In the genomic region with DNA sequence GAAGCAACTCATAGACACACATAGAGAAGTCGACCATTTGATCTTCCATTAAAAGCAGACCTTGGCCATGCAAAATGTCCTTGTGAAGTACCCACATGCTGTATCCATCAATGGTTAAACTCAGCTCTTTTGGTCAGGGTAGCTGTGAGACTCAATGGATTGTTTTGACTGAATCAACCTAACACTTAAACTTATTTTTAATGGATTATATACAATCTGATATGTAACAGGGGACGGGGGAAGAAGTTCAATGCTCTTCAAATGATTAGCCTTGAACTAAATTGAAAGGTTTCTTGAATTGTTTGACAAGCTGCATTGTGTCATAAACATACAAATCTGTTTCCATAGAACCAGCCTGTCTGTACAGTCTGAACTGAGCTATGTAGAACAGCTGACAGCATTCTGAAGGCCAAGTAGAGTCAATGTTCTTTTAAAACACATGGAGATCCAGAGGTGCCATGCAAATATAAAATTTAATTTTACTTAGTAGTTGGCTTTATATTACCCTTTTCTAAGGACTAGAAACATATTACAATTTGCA, we compare ENCODE assay signal across 22 mouse cellular contexts.
"Had no signal": no experiment of that assay in that cellular context is flagged by ENCODE, and none has a peak within 500 bp of the region (broad histone marks: within the 10 kb centered on the region; RNA-seq: fewer than 3 reads in every experiment).

No protein-coding gene starts in this region.

- H3K27me3 ChIP-seq: liver, embryonic 13.5 days; liver, embryonic 15.5 days; midbrain, embryonic 12.5 days; neural tube, embryonic 13.5 days; neural tube, embryonic 15.5 days had no signal

- H3K9ac ChIP-seq: liver, embryonic 13.5 days; liver, embryonic 15.5 days; liver, postnatal 0 days; midbrain, embryonic 12.5 days; neural tube, embryonic 13.5 days; neural tube, embryonic 15.5 days had no signal

- DNase-seq: liver, embryonic 13.5 days; liver, postnatal 0 days; lung, postnatal 10 days; lung, postnatal 36 days; midbrain, embryonic 14.5 days; retina, postnatal 1 day; right cerebral cortex, adult 18-20 months; right cerebral cortex, postnatal 25 days; right cerebral cortex, postnatal 4 days; spleen, adult 18-20 months; thymus, adult 2 months; thymus, postnatal 25 days; thymus, postnatal 4 days had no signal

- H3K27ac ChIP-seq: liver, embryonic 13.5 days; liver, embryonic 15.5 days; macrophage; midbrain, embryonic 10.5 days; midbrain, embryonic 12.5 days; neural tube, embryonic 13.5 days; neural tube, embryonic 15.5 days had no signal

- H3K4me3 ChIP-seq: liver, embryonic 13.5 days; liver, embryonic 15.5 days; midbrain, embryonic 10.5 days; midbrain, embryonic 12.5 days; myocyte; neural tube, embryonic 13.5 days; neural tube, embryonic 15.5 days had no signal

- H3K4me2 ChIP-seq: liver, embryonic 11.5 days; liver, embryonic 13.5 days; liver, embryonic 15.5 days; midbrain, embryonic 12.5 days; neural tube, embryonic 13.5 days; neural tube, embryonic 15.5 days had no signal

- H3K9me3 ChIP-seq: liver, embryonic 13.5 days; liver, embryonic 15.5 days; midbrain, embryonic 10.5 days; midbrain, embryonic 12.5 days; neural tube, embryonic 13.5 days; neural tube, embryonic 15.5 days had no signal

- H3K36me3 ChIP-seq: liver, embryonic 13.5 days; liver, embryonic 15.5 days; midbrain, embryonic 10.5 days; midbrain, embryonic 12.5 days; neural tube, embryonic 13.5 days; neural tube, embryonic 15.5 days had no signal

- ATAC-seq: liver, postnatal 0 days; midbrain, embryonic 16.5 days had no signal

- H3K4me1 ChIP-seq: liver, embryonic 13.5 days; liver, embryonic 15.5 days; midbrain, embryonic 10.5 days; midbrain, embryonic 12.5 days; neural tube, embryonic 13.5 days; neural tube, embryonic 15.5 days had no signal
